Mouse (Mus musculus) heart, embryonic 14.5 days (tissue): ENCODE results near the gene Oit1. TPM values are rescaled to one million over a fixed set of nuclear protein-coding genes. Genes with fewer than 3 reads are reported as not detected.

Experiments used
- polyA plus RNA-seq: library from polyadenylated mRNA; unstranded; fragments of >200 nt; fragmentation: Nextera tagmentation; extraction: Ambion mirVana; gene quantifications from 2 replicates; pipeline ENCODE4 v1.2.1, GENCODE M21; 2014

The Oit1 gene
- polyA plus RNA-seq, 1 experiment from 2014 or later, result not detected

Other genes starting within 250 kb of the Oit1 start
- 588 and 604 TPM in 2 replicates for gene Pdhb, start 205.7 kb downstream of the Oit1 start, polyA plus RNA-seq
- 14.3 and 14.8 TPM in 2 replicates for gene Kctd6, start 164.6 kb downstream of the Oit1 start, polyA plus RNA-seq
- gene Acox2, start 119.4 kb downstream of the Oit1 start, polyA plus RNA-seq, result not detected in 2 replicates
- gene Fam107a, start 60.7 kb downstream of the Oit1 start, polyA plus RNA-seq, result 0.32 and 0.36 TPM in 2 replicates